Comparison of ENCODE assay signal across 9 mouse cellular contexts in genomic region chr12:76266875-76267274, GRCm38 (mm10). TPM values are rescaled to one million over a fixed set of nuclear protein-coding genes. Genes with fewer than 3 reads are reported as not detected.
A peak's percentile ranks its signal among the peaks of the same experiment; 100 is the strongest.
DNase-seq lines count a peak whose midpoint lies in the region; ATAC-seq lines count a peak whose summit lies in the region.
"Had no signal": no experiment of that assay in that cellular context is flagged by ENCODE, and none has a peak within 500 bp of the region (broad histone marks: within the 10 kb centered on the region; RNA-seq: fewer than 3 reads in every experiment).

No protein-coding gene starts in this region.

- ATAC-seq in common myeloid progenitor, adult 5-6 weeks (replicated peaks; ENCODE audit: low read depth, poor library complexity, severe bottlenecking) = peak; percentile 82

- peak; percentile 28 to 45 for DNase-seq in heart, adult 18-20 months
- no peak for DNase-seq in heart, postnatal 25 days (ENCODE audit: low spot score)
- DNase-seq in right cerebral cortex, adult 2 months (ENCODE audit: low spot score in 2 of 2) = peak; percentile 34 to 58
- no peak for DNase-seq in right cerebral cortex, postnatal 36 days (ENCODE audit: low spot score in 2 of 2)
- peak; percentile 44 for DNase-seq in kidney, postnatal 14 days
- DNase-seq in skeletal muscle tissue, adult 2 months (ENCODE audit: low read depth, low spot score) = peak; percentile 30
- no peak for DNase-seq in gastrocnemius, postnatal 4 days (ENCODE audit: low spot score in 2 of 2)

- intact Hi-C loops in heart, postnatal 25 days (cut with DNase I) = loop anchor here (2.0 to 5.0 kb wide), 3 partner anchors 26 to 205 kb away; no protein-coding TSS in a partner anchor

RNA-seq across cellular contexts. Expression of gene Mthfd1, which starts 11.8 kb away (rescaled TPM):
- 10 to 100 TPM; 25.6 to 27.9 TPM for total RNA-seq in heart, adult 18-20 months (2021)
- 10 to 100 TPM; 29.1 to 31.4 TPM for total RNA-seq in heart, postnatal 25 days (2021)
- 213 and 248 TPM in 2 replicates for total RNA-seq in common myeloid progenitor, adult 5-6 weeks (2017)
- 10 to 100 TPM; 22.9 to 25.5 TPM for total RNA-seq in gastrocnemius, postnatal 4 days (2021)

RNA-seq across cellular contexts. Expression of gene Tex21, which starts 20.3 kb away (rescaled TPM):
- total RNA-seq in heart, adult 18-20 months (2021) = not detected
- not detected for total RNA-seq in heart, postnatal 25 days (2021)
- 1.2 TPM in 1 of 2 replicates, not detected in the other for total RNA-seq in common myeloid progenitor, adult 5-6 weeks (2017)
- not detected for total RNA-seq in gastrocnemius, postnatal 4 days (2021)
- total RNA-seq: layer of hippocampus, adult 18-20 months had no signal

RNA-seq across cellular contexts. Expression of gene Akap5, which starts 57.8 kb away (rescaled TPM):
- under 1 TPM; 0.46 to 0.52 TPM for total RNA-seq in heart, adult 18-20 months (2021)
- total RNA-seq in heart, postnatal 25 days (2021) = 1 to 10 TPM; 2.1 to 2.7 TPM
- total RNA-seq in common myeloid progenitor, adult 5-6 weeks (2017) = 0.87 and 1.4 TPM in 2 replicates
- total RNA-seq in gastrocnemius, postnatal 4 days (2021) = 1 to 10 TPM; 1.6 to 1.7 TPM

Comparison
In these comparisons a context has a peak if more than half of its experiments do, and no peak if none do; other contexts are left out.
1. DNase-seq: peak in heart, adult 18-20 months (2 of 2), right cerebral cortex, adult 2 months (2 of 2), kidney, postnatal 14 days (single experiment) and skeletal muscle tissue, adult 2 months (single experiment); none in heart, postnatal 25 days (single experiment), right cerebral cortex, postnatal 36 days (0 of 2) and gastrocnemius, postnatal 4 days (0 of 2).